Mouse (Mus musculus) liver, postnatal 0 days (tissue): ENCODE data around the gene Pigh. TPM values are rescaled to one million over a fixed set of nuclear protein-coding genes. Genes with fewer than 3 reads are reported as not detected.

Experiments used
- ATAC-seq: fragments of 200-750 bp; cut with Nextera tagmentation; 2 replicates; pipeline ENCODE4 v1.8.0; 2017; ENCODE audit warnings: mild to moderate bottlenecking, moderate library complexity
- DNase-seq: peaks from one replicate; pipeline ENCODE4 v3.0.0-alpha.2; 2016
- H3K27ac ChIP-seq: fragments of 300-500 bp; sonication (generic); 2 replicates; pipeline ENCODE4 v1.5.1; 2014; ENCODE audit warnings: antibody characterized with exemption, moderate library complexity, mild to moderate bottlenecking, low read depth
- H3K27me3 ChIP-seq: fragments of 300-500 bp; sonication (generic); 2 replicates; pipeline ENCODE4 v1.6.1; 2014; ENCODE audit warnings: low read length, control low read depth, mixed read lengths; ENCODE audit not compliant: insufficient read depth
- H3K36me3 ChIP-seq: fragments of 300-500 bp; sonication (generic); replicated peaks from 2 replicates; pipeline ENCODE4 v1.6.1; 2014; ENCODE audit warnings: mild to moderate bottlenecking, control low read depth, low read length, moderate library complexity, mixed read lengths; ENCODE audit not compliant: insufficient read depth
- H3K4me1 ChIP-seq: fragments of 300-500 bp; sonication (generic); 2 replicates; pipeline ENCODE4 v1.6.1; 2014; ENCODE audit warnings: antibody characterized with exemption, mild to moderate bottlenecking, control low read depth; ENCODE audit not compliant: insufficient read depth
- H3K4me2 ChIP-seq: fragments of 300-500 bp; sonication (generic); 2 replicates; pipeline ENCODE4 v1.6.1; 2014; ENCODE audit warnings: low read depth, mild to moderate bottlenecking, low read length, moderate library complexity, mixed read lengths
- H3K4me3 ChIP-seq: fragments of 300-500 bp; sonication (generic); 2 replicates; pipeline ENCODE4 v1.5.1; 2014; ENCODE audit warnings: low read depth, low read length
- H3K9ac ChIP-seq: fragments of 300-500 bp; sonication (generic); replicated peaks from 2 replicates; pipeline ENCODE4 v1.6.1; 2014; ENCODE audit warnings: mild to moderate bottlenecking, moderate library complexity
- H3K9me3 ChIP-seq: fragments of 300-500 bp; sonication (generic); 2 replicates; pipeline ENCODE4 v1.6.1; 2016; ENCODE audit warnings: mild to moderate bottlenecking, control low read depth, low read length, mixed read lengths
- CTCF ChIP-seq: sonication (generic); IDR thresholded peaks from 2 replicates; pipeline ENCODE4 v1.5.1; 2016; ENCODE audit warnings: antibody characterized with exemption, low read depth
- EP300 ChIP-seq: IDR thresholded peaks from 2 replicates; pipeline ENCODE4 v1.6.1; 2016; ENCODE audit warnings: antibody characterized with exemption, low read depth, mild to moderate bottlenecking
- WGBS: fragments of 180-500 bp; shearing (Covaris S2); extraction: QIAGEN DNeasy Blood & Tissue Kit; methylation state at CpG from one replicate; pipeline ENCODE4 v1.1.7; 2014; ENCODE audit not compliant: insufficient replicate concordance; 5-methylcytosine and 5-hydroxymethylcytosine counted together
- polyA plus RNA-seq: library from polyadenylated mRNA; unstranded; fragments of >200 nt; fragmentation: Nextera tagmentation; extraction: Ambion mirVana; gene quantifications from 2 replicates; pipeline ENCODE4 v1.2.1, GENCODE M21; 2015

Gene Pigh
- 4.6 and 4.9 TPM in 2 replicates for polyA plus RNA-seq

- DNase-seq (peak; percentile 90), ATAC-seq (peak; percentile 96)
- H3K9ac ChIP-seq = peak within 1 kb of the TSS; percentile 79
- H3K27me3 ChIP-seq = no peaks in the 10 kb centered on the region
- H3K4me3 ChIP-seq = peak within 1 kb of the TSS; percentile 85
- TF ChIP-seq CTCF (no peak), EP300 (no peak)
- no peaks in the 10 kb centered on the region; the same call in 1 of the 2 replicates for H3K36me3 ChIP-seq
- WGBS = under 1% methylated on average over 53 of the region's 53 CpGs
- H3K4me2 ChIP-seq = peak within 1 kb of the TSS; percentile 93
- H3K4me1 ChIP-seq = peaks cover 8% of the 10 kb centered on the region; the same call in 1 of the 2 replicates
- 0 out of 2 replicates have a peak, but pooled peaks cover 2% of the 10 kb centered on the region for H3K9me3 ChIP-seq
- H3K27ac ChIP-seq = no peak within 1 kb of the TSS
Measured at GRCm38 (mm10) chr12:79089182-79089812, at the start of gene Pigh. Gene Pigh, minus strand, starts transcription at chr12:79089651.

DNA sequence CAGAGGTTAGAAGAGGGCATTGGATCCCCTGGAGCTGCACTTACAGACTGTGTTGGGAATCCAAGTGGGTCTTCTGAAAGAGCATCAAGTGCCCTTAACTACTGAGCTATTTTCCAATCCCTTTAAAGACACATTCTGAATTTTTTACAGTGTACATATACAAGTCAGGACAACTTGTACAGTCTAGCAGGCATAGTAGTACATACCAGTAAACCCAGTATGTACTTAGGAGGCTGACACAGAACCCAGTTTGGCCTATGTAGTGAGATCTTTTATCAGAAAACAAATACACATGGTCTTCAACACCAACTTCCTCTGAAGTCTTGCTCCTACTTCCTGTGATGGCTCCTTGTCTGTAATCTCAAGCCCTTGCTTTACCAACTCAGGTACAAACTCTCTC lies 49.5 kb upstream of the Pigh start:
- ATAC-seq = no peak
- DNase-seq = no peak
- Histone ChIP-seq H3K9ac (no peak overlapping the region), H3K9me3 (no peaks in the 10 kb centered on the region), H3K4me1 (no peaks in the 10 kb centered on the region), H3K4me3 (no peak overlapping the region), H3K27me3 (0 out of 2 replicates have a peak, but pooled peaks cover 8% of the 10 kb centered on the region), H3K4me2 (no peak overlapping the region), H3K27ac (no peak overlapping the region), H3K36me3 (no peaks in the 10 kb centered on the region)
- TF ChIP-seq EP300 (no peak), CTCF (no peak)

GRCm38 (mm10) chr12:79136949-79137348 lies 47.5 kb upstream of the Pigh start:
- H3K27me3 ChIP-seq = 0 out of 2 replicates have a peak, but pooled peaks cover 8% of the 10 kb centered on the region
- H3K4me2 ChIP-seq = no peak overlapping the region
- H3K9me3 ChIP-seq = no peaks in the 10 kb centered on the region
- 69% methylated on average over 7 of the region's 7 CpGs for whole genome bisulfite sequencing
- no peaks in the 10 kb centered on the region for H3K36me3 ChIP-seq
- DNase-seq (no peak), ATAC-seq (no peak)
- H3K4me3 ChIP-seq = no peak overlapping the region
- H3K9ac ChIP-seq = no peak overlapping the region
- H3K4me1 ChIP-seq = no peaks in the 10 kb centered on the region
- H3K27ac ChIP-seq = no peak overlapping the region
- TF ChIP-seq EP300 (no peak), CTCF (no peak)

DNA sequence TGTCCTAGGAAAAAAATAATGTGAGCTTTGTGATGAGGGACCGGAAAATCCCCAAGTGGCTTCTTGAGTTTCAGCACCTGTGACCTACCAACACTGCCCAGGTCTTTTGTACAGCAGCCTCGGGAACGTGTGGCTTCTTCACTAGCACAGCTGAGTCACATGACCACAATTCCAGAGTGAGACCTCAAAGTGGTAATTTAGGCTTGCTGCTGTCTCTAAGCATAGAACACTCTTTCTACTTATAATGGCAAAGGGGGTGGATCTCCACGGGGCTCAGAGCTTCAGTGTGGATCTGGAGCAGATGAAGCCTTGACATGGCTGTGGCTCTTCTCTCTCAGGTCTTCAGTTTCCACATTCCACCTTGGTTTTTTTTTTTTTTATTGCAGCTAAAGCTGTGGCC lies 45.7 kb upstream of the Pigh start:
- no peak overlapping the region for H3K4me3 ChIP-seq
- peaks cover 8% of the 10 kb centered on the region for H3K4me1 ChIP-seq
- 34% methylated on average over 4 of the region's 4 CpGs for WGBS

GRCm38 (mm10) chr12:79134676-79135075 lies 45.2 kb upstream of the Pigh start:
- Histone ChIP-seq H3K4me1 (peaks cover 8% of the 10 kb centered on the region), H3K4me3 (no peak overlapping the region), H3K9me3 (no peaks in the 10 kb centered on the region), H3K36me3 (no peaks in the 10 kb centered on the region), H3K9ac (no peak overlapping the region), H3K27ac (no peak overlapping the region), H3K4me2 (no peak overlapping the region), H3K27me3 (peaks cover 27% of the 10 kb centered on the region)
- TF ChIP-seq EP300 = no peak
- no peak for TF ChIP-seq CTCF
- no peak for DNase-seq
- 34% methylated on average over 8 of the region's 8 CpGs for WGBS
- ATAC-seq = no peak

More for the DNA sequence above, 45.7 kb upstream of the Pigh start:
- Histone ChIP-seq H3K4me2 (no peak overlapping the region), H3K27ac (no peak overlapping the region), H3K9ac (no peak overlapping the region), H3K9me3 (no peaks in the 10 kb centered on the region), H3K27me3 (peaks cover 24% of the 10 kb centered on the region), H3K36me3 (no peaks in the 10 kb centered on the region)
- DNase-seq (no peak), ATAC-seq (no peak)
- TF ChIP-seq EP300 (no peak), CTCF (no peak)

DNA sequence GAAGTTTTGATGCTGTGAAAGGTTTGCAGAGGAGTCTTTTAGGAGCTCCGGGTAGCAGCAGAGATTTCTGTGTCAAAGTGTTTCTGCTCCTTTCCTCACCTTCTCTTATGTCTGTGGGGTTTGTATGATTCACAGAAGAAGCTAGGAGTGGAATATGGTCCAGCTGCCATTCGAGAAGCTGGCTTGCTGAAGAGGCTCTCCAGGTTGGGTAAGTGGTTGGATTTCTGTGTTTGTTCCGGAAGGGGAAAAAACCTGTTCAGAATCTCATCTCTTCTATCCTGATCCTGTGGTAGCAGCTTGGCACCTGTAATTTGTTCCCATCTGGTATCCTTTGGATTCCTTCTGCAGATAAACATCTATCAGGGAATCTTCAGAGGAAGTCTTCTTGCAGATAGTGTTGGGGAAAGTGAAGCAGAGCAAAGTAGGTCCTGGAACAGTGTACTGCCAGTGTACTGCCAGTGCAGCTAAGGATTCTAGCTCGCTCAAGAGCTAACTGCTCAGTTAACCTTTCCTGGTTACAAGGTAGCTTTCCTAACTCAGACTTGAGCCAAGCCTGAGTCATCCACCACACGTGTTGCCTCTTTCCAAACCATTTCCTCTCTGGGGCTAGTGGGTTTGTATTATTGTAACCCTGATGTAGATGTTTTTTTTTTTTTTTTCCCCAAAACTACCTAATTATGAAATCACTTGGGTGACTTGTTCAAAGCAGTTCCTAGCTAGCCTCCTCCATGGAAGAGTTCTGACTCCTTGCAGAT lies 42.4 kb upstream of the Pigh start:
- DNase-seq (no peak), ATAC-seq (no peak)
- 27% methylated on average over 5 of the region's 5 CpGs for WGBS
- no peaks in the 10 kb centered on the region for H3K36me3 ChIP-seq
- peaks cover 8% of the 10 kb centered on the region for H3K4me1 ChIP-seq
- no peak overlapping the region for H3K27ac ChIP-seq
- H3K9ac ChIP-seq = no peak overlapping the region
- peaks cover 30% of the 10 kb centered on the region for H3K27me3 ChIP-seq
- peak overlapping the region; percentile 35 for H3K4me3 ChIP-seq
- peak overlapping the region; percentile 62 for H3K4me2 ChIP-seq
- H3K9me3 ChIP-seq = no peaks in the 10 kb centered on the region
- TF ChIP-seq CTCF = no peak
